Mouse (Mus musculus) liver, embryonic 12.5 days (tissue): ENCODE results near the gene Tbx3. TPM values are rescaled to one million over a fixed set of nuclear protein-coding genes. Genes with fewer than 3 reads are reported as not detected.

Experiments used
- ATAC-seq: fragments of 200-750 bp; cut with Nextera tagmentation; 2 replicates; pipeline ENCODE4 v1.8.0; 2017; ENCODE audit warnings: moderate number of reproducible peaks, mild to moderate bottlenecking, moderate library complexity
- H3K27ac ChIP-seq: fragments of 300-500 bp; sonication (generic); 2 replicates; pipeline ENCODE4 v1.5.1; 2016; ENCODE audit warnings: mild to moderate bottlenecking
- H3K27me3 ChIP-seq: fragments of 300-500 bp; sonication (generic); replicated peaks from 2 replicates; pipeline ENCODE4 v1.6.1; 2016; ENCODE audit warnings: mild to moderate bottlenecking, moderate library complexity
- H3K36me3 ChIP-seq: fragments of 300-500 bp; sonication (generic); 2 replicates; pipeline ENCODE4 v1.6.1; 2016; ENCODE audit warnings: mild to moderate bottlenecking, moderate library complexity
- H3K4me1 ChIP-seq: fragments of 300-500 bp; sonication (generic); 2 replicates; pipeline ENCODE4 v1.6.1; 2016
- H3K4me2 ChIP-seq: fragments of 300-500 bp; sonication (generic); 2 replicates; pipeline ENCODE4 v1.6.1; 2016; ENCODE audit warnings: mild to moderate bottlenecking, moderate library complexity
- H3K4me3 ChIP-seq: fragments of 300-500 bp; sonication (generic); 2 replicates; pipeline ENCODE4 v1.5.1; 2016; ENCODE audit warnings: mild to moderate bottlenecking, moderate library complexity
- H3K9ac ChIP-seq: fragments of 300-500 bp; sonication (generic); 2 replicates; pipeline ENCODE4 v1.6.1; 2016; ENCODE audit warnings: mild to moderate bottlenecking, moderate library complexity
- H3K9me3 ChIP-seq: fragments of 300-500 bp; sonication (generic); replicated peaks from 2 replicates; pipeline ENCODE4 v1.6.1; 2016; ENCODE audit warnings: mild to moderate bottlenecking, moderate library complexity
- WGBS: fragments of 180-500 bp; shearing (Covaris S2); methylation state at CpG from one replicate; pipeline ENCODE4 v1.1.7; 2016; ENCODE audit not compliant: insufficient replicate concordance; 5-methylcytosine and 5-hydroxymethylcytosine counted together
- polyA plus RNA-seq: library from polyadenylated mRNA; unstranded; fragments of >200 nt; fragmentation: Nextera tagmentation; extraction: Ambion mirVana; gene quantifications from 2 replicates; pipeline ENCODE4 v1.2.1, GENCODE M21; 2016

Tbx3 gene
- polyA plus RNA-seq, 1 experiment from 2014 or later = 10.7 TPM

GRCm38 (mm10) chr5:119641714-119642113 lies 28.8 kb upstream of the Tbx3 start:
- H3K9me3 ChIP-seq = no peaks in the 10 kb centered on the region
- H3K27me3 ChIP-seq = peaks cover 42% of the 10 kb centered on the region
- no peak overlapping the region for H3K4me3 ChIP-seq
- H3K4me1 ChIP-seq = peaks cover 9% of the 10 kb centered on the region; the same call in 1 of the 2 replicates
- no peaks in the 10 kb centered on the region for H3K36me3 ChIP-seq
- no peak overlapping the region for H3K27ac ChIP-seq
- H3K4me2 ChIP-seq = no peak overlapping the region
- no peak for ATAC-seq
- 33% methylated on average over 3 of the region's 3 CpGs for WGBS
- no peak overlapping the region for H3K9ac ChIP-seq

GRCm38 (mm10) chr5:119646965-119647364 lies 23.5 kb upstream of the Tbx3 start:
- peaks cover 58% of the 10 kb centered on the region for H3K27me3 ChIP-seq
- WGBS = 40% methylated on average over 2 of the region's 2 CpGs
- no peak for ATAC-seq

GRCm38 (mm10) chr5:119651135-119651965 lies 19.1 kb upstream of the Tbx3 start:
- no peaks in the 10 kb centered on the region for H3K9me3 ChIP-seq
- H3K4me2 ChIP-seq = no peak overlapping the region
- no peak overlapping the region for H3K4me3 ChIP-seq
- H3K27me3 ChIP-seq = peaks cover 73% of the 10 kb centered on the region
- WGBS = 33% methylated on average over 13 of the region's 13 CpGs
- H3K27ac ChIP-seq = no peak overlapping the region
- no peak for ATAC-seq
- no peak overlapping the region for H3K9ac ChIP-seq
- H3K4me1 ChIP-seq = no peaks in the 10 kb centered on the region
- no peaks in the 10 kb centered on the region for H3K36me3 ChIP-seq

More at GRCm38 (mm10) chr5:119646965-119647364, 23.5 kb upstream of the Tbx3 start:
- Histone ChIP-seq H3K36me3 (no peaks in the 10 kb centered on the region), H3K4me1 (0 out of 2 replicates have a peak, but pooled peaks cover 2% of the 10 kb centered on the region), H3K4me3 (no peak overlapping the region), H3K9me3 (no peaks in the 10 kb centered on the region), H3K9ac (no peak overlapping the region), H3K27ac (no peak overlapping the region), H3K4me2 (no peak overlapping the region)

GRCm38 (mm10) chr5:119656354-119656753 lies 14.1 kb upstream of the Tbx3 start:
- H3K27ac ChIP-seq = no peak overlapping the region
- H3K9ac ChIP-seq = no peak overlapping the region
- H3K4me1 ChIP-seq = no peaks in the 10 kb centered on the region
- no peak overlapping the region for H3K4me2 ChIP-seq
- H3K36me3 ChIP-seq = no peaks in the 10 kb centered on the region
- no peak overlapping the region for H3K4me3 ChIP-seq
- H3K9me3 ChIP-seq = no peaks in the 10 kb centered on the region
- 15% methylated on average over 7 of the region's 7 CpGs for WGBS
- H3K27me3 ChIP-seq = peaks cover 90% of the 10 kb centered on the region
- ATAC-seq = no peak

- Histone ChIP-seq H3K4me1 (no peaks in the 10 kb centered on the region), H3K9ac (no peak overlapping the region), H3K36me3 (no peaks in the 10 kb centered on the region), H3K4me3 (no peak overlapping the region), H3K27ac (no peak overlapping the region), H3K27me3 (peaks cover 90% of the 10 kb centered on the region), H3K9me3 (no peaks in the 10 kb centered on the region), H3K4me2 (no peak overlapping the region)
- 3% methylated on average over 21 of the region's 21 CpGs for WGBS
- ATAC-seq = no peak
These were observed 13.6 kb upstream of the Tbx3 start for GRCm38 (mm10) chr5:119656856-119657255.

- H3K9ac ChIP-seq = no peak overlapping the region
- no peak for ATAC-seq
- 13% methylated on average over 6 of the region's 6 CpGs for WGBS
- H3K9me3 ChIP-seq = no peaks in the 10 kb centered on the region
- no peak overlapping the region for H3K4me2 ChIP-seq
- H3K4me3 ChIP-seq = no peak overlapping the region
- no peaks in the 10 kb centered on the region for H3K36me3 ChIP-seq
- H3K27me3 ChIP-seq = peaks cover 93% of the 10 kb centered on the region
- no peaks in the 10 kb centered on the region for H3K4me1 ChIP-seq
- H3K27ac ChIP-seq = no peak overlapping the region
These were observed 13.1 kb upstream of the Tbx3 start for GRCm38 (mm10) chr5:119657362-119657761.

GRCm38 (mm10) chr5:119657804-119658203 lies 12.7 kb upstream of the Tbx3 start:
- 10% methylated on average over 6 of the region's 6 CpGs for WGBS
- Histone ChIP-seq H3K9ac (no peak overlapping the region), H3K36me3 (no peaks in the 10 kb centered on the region), H3K27me3 (peaks cover 95% of the 10 kb centered on the region), H3K4me3 (no peak overlapping the region), H3K9me3 (no peaks in the 10 kb centered on the region), H3K4me1 (no peaks in the 10 kb centered on the region), H3K27ac (no peak overlapping the region), H3K4me2 (no peak overlapping the region)
- no peak for ATAC-seq

- Histone ChIP-seq H3K9me3 (no peaks in the 10 kb centered on the region), H3K4me1 (no peaks in the 10 kb centered on the region), H3K9ac (no peak overlapping the region), H3K36me3 (no peaks in the 10 kb centered on the region), H3K27ac (no peak overlapping the region), H3K4me2 (no peak overlapping the region), H3K4me3 (no peak overlapping the region), H3K27me3 (peaks cover 100% of the 10 kb centered on the region)
- WGBS = 9% methylated on average over 5 of the region's 5 CpGs
- no peak for ATAC-seq
These were observed 12.1 kb upstream of the Tbx3 start for GRCm38 (mm10) chr5:119658396-119658795.

- H3K4me1 ChIP-seq = no peaks in the 10 kb centered on the region
- ATAC-seq = no peak
- H3K27ac ChIP-seq = no peak overlapping the region
- no peak overlapping the region for H3K4me2 ChIP-seq
- H3K4me3 ChIP-seq = no peak overlapping the region
- H3K9ac ChIP-seq = no peak overlapping the region
- H3K36me3 ChIP-seq = no peaks in the 10 kb centered on the region
- WGBS = 7% methylated on average over 3 of the region's 3 CpGs
- peaks cover 100% of the 10 kb centered on the region for H3K27me3 ChIP-seq
- H3K9me3 ChIP-seq = no peaks in the 10 kb centered on the region
These were observed 11.4 kb upstream of the Tbx3 start for GRCm38 (mm10) chr5:119659041-119659440.

- peaks cover 100% of the 10 kb centered on the region for H3K27me3 ChIP-seq
- no peaks in the 10 kb centered on the region for H3K4me1 ChIP-seq
- ATAC-seq = no peak
- no peak overlapping the region for H3K27ac ChIP-seq
- WGBS = 5% methylated on average over 25 of the region's 25 CpGs
- H3K9ac ChIP-seq = no peak overlapping the region
- no peaks in the 10 kb centered on the region for H3K9me3 ChIP-seq
- H3K36me3 ChIP-seq = no peaks in the 10 kb centered on the region
- H3K4me3 ChIP-seq = no peak overlapping the region
- peak overlapping the region; percentile 18; the same call in 1 of the 2 replicates for H3K4me2 ChIP-seq
These were observed 9.7 kb upstream of the Tbx3 start for GRCm38 (mm10) chr5:119660526-119661410.

- whole genome bisulfite sequencing = 7% methylated on average over 11 of the region's 11 CpGs
These were observed 9.0 kb upstream of the Tbx3 start for GRCm38 (mm10) chr5:119661474-119661873.

GRCm38 (mm10) chr5:119662326-119662725 lies 8.1 kb upstream of the Tbx3 start:
- Histone ChIP-seq H3K27ac (no peak overlapping the region), H3K9ac (no peak overlapping the region), H3K27me3 (peaks cover 100% of the 10 kb centered on the region), H3K36me3 (no peaks in the 10 kb centered on the region), H3K4me3 (no peak overlapping the region), H3K9me3 (no peaks in the 10 kb centered on the region), H3K4me1 (no peaks in the 10 kb centered on the region), H3K4me2 (no peak overlapping the region)
- no peak for ATAC-seq
- 7% methylated on average over 13 of the region's 13 CpGs for WGBS

More at GRCm38 (mm10) chr5:119661474-119661873, 9.0 kb upstream of the Tbx3 start:
- peaks cover 100% of the 10 kb centered on the region for H3K27me3 ChIP-seq
- no peaks in the 10 kb centered on the region for H3K9me3 ChIP-seq
- no peak overlapping the region for H3K4me3 ChIP-seq
- no peaks in the 10 kb centered on the region for H3K4me1 ChIP-seq
- no peak for ATAC-seq
- no peaks in the 10 kb centered on the region for H3K36me3 ChIP-seq
- no peak overlapping the region for H3K27ac ChIP-seq
- no peak overlapping the region for H3K4me2 ChIP-seq
- no peak overlapping the region for H3K9ac ChIP-seq
